Mouse (Mus musculus) lung, postnatal 0 days (tissue): ENCODE measurements around the gene Dbndd1.

Source experiments
- CTCF ChIP-seq: IDR thresholded peaks from 2 replicates; pipeline ENCODE4 v1.5.1; 2016; ENCODE audit warnings: antibody characterized with exemption, mild to moderate bottlenecking
- EP300 ChIP-seq: IDR thresholded peaks from 2 replicates; pipeline ENCODE4 v1.6.1; 2016; ENCODE audit warnings: antibody characterized with exemption, mild to moderate bottlenecking, control low read depth

DNA sequence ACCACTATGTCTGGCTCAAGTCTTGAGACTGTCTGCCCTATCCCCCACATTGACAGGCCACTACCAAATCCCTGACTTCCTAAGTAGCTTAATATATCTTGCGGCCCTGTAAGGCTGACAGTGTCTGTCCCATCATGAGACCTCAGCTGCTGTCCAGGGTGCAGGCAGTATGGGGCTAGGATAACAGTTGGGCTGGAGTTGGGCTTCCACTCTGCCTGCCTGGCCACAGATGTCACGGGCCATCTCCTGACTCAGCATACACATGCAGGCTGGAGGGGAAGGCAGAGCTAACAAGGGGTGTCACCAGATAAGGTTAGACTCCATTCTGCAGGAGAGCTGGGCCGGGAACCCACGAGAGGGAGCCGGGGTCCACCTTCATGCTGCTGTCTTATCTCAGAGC is 8.1 kb downstream of the Dbndd1 start:
- TF ChIP-seq CTCF (no peak), EP300 (no peak)
